Mouse (Mus musculus): ENCODE measurements at regions not wholly inside any gene's neighbourhood (a gene's known extent, or its start where the extent isn't known, plus 50 kb on each side); places are given as distances from the start of the nearest gene placed in this dataset.
"Not testable (repeated sequence)": the region's sequence is repeated elsewhere in the genome, so short reads cannot be mapped to it uniquely, and the experiment has no call there.

DNA sequence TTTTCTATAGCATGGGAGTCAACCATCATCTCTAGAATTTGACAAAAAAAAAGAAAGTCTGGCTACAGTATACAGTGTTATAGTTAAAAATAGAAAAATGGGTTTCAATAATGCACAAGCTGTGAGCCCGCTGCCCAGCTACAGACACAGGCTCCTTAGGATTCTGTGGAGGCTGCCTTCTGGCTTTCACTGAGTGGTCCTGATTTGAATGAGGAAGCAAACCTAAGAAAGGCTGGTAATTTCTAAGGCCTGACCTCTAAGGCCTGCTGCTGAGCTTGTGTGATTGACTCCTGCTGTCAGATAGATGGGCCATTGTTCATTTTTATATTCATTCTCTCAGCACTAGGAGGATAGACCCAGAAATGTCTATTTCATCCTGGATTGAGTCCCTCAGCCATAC lies 67.7 kb downstream of the Alg10b start:
- Histone ChIP-seq H3K9me3 (replicated peaks) (no peaks in the 10 kb centered on the region), H3K36me3 (no peaks in the 10 kb centered on the region), H3K9ac (no peak overlapping the region), H3K4me1 (replicated peaks) (no peaks in the 10 kb centered on the region), H3K27ac (no peak overlapping the region), H3K4me3 (replicated peaks) (no peak overlapping the region), H3K27me3 (no peaks in the 10 kb centered on the region), H3K4me2 (no peak overlapping the region)
- no peak for ATAC-seq (ENCODE audit: low read depth)
- DNase-seq: no peak
- WGBS (ENCODE audit: insufficient replicate concordance): 74% methylated on average over 1 of the region's 1 CpGs

DNA sequence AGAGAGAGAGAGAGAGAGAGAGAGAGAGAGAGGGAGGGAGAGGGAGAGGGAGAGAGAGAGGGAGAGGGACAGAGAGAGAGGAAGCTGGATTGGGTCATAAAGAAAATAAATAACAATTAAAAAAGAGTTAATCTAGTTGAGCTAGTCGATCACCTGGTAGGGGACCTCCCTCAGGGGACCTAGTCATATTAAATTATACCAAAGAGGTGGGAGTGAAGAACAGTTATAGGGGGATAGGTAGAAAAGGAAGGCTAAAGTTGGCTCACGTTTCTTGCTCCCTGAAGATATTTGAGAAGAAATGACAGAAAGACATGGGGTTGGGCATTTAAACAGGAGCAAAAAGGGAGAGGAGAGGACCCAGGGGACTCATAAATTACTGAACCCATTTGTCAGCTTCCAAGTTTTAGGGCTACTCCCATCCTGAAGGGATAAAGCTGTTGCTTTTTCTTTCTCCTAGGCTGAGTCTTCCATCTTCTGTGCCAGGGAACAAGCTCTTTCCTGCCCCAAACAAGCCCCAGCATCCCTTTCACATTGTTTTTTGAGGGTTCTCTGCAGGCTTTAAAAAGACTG lies 70.3 kb downstream of the Alg10b start:
- no peak overlapping the region for H3K27ac ChIP-seq
- WGBS (ENCODE audit: insufficient replicate concordance): 38% methylated on average over 2 of the region's 2 CpGs
- no peak overlapping the region for H3K4me2 ChIP-seq
- no peaks in the 10 kb centered on the region for H3K4me1 ChIP-seq (replicated peaks)
- H3K9ac ChIP-seq: no peak overlapping the region
- H3K4me3 ChIP-seq (replicated peaks): no peak overlapping the region
- no peaks in the 10 kb centered on the region for H3K36me3 ChIP-seq
- no peaks in the 10 kb centered on the region for H3K9me3 ChIP-seq (replicated peaks)
- DNase-seq (no peak), ATAC-seq (ENCODE audit: low read depth) (no peak)
- no peaks in the 10 kb centered on the region for H3K27me3 ChIP-seq

DNA sequence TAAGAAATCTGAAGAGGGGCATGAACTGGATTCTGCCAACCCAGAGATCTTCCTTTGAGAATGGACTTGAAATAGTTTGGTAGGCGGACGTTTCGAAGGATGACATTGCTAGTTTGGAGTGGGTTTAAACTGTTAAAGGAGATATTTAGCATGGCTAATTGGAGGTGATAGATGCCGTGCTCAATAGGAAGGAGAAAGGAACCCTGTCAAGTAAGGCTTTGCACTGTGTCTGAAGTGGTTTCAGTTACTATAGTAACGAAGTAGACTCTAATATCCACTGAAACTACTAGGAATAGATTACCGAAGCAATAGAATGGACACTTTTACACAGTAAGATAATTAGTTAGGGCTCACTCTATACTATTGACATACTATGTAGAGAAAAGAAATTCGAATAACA lies 74.5 kb downstream of the Alg10b start:
- no peak for ATAC-seq (ENCODE audit: low read depth)
- H3K4me3 ChIP-seq (replicated peaks): no peak overlapping the region
- no peaks in the 10 kb centered on the region for H3K36me3 ChIP-seq
- no peak overlapping the region for H3K4me2 ChIP-seq
- H3K9me3 ChIP-seq (replicated peaks): no peaks in the 10 kb centered on the region
- DNase-seq: no peak
- no peak overlapping the region for H3K27ac ChIP-seq
- WGBS (ENCODE audit: insufficient replicate concordance): 67% methylated on average over 7 of the region's 7 CpGs
- no peaks in the 10 kb centered on the region for H3K4me1 ChIP-seq (replicated peaks)
- no peaks in the 10 kb centered on the region for H3K27me3 ChIP-seq
- no peak overlapping the region for H3K9ac ChIP-seq

DNA sequence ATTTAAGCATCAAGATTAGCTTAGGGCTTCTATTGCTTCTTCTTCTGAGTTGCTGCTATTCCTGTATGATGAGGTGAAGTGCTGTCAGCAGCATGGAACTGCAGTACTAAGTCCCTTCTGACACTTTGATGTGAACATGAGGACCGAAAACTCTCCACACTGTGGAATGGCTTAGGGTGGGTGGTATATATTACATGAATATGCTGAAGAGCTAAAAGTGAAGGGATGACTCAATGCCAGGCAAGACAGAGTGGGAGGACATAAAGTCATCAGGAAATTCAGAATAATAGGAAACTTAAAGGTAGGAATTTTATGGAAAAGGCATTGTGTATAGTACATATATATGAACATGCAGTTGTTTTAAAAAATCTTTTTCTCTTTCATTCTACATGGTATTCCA lies 79.3 kb downstream of the Alg10b start:
- Histone ChIP-seq H3K4me3 (replicated peaks) (no peak overlapping the region), H3K9ac (no peak overlapping the region), H3K9me3 (replicated peaks) (no peaks in the 10 kb centered on the region), H3K27me3 (no peaks in the 10 kb centered on the region), H3K27ac (no peak overlapping the region), H3K4me2 (no peak overlapping the region), H3K4me1 (replicated peaks) (no peaks in the 10 kb centered on the region), H3K36me3 (no peaks in the 10 kb centered on the region)
- DNase-seq: no peak
- ATAC-seq (ENCODE audit: low read depth): no peak
- 71% methylated on average over 1 of the region's 1 CpGs for WGBS (ENCODE audit: insufficient replicate concordance)

DNA sequence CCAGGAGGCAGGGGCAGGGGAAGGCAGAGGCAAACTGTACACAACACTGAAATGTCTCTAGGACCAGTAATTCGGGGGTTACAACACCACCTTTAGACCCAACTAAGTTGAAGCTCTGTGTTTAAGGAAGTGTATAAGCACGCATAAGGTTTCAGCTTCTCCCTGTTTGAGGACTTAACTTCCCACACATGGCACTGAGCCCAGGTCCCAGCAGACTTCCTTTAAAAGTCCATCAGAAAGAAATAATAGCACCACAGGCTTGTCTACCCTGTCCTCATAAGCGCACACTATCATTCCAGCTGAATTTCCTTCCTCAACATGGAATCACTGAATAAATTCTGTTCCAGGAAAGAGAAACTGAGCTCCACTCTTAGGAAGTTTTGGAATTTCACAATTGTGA lies 80.9 kb downstream of the Alg10b start:
- Histone ChIP-seq H3K4me3 (replicated peaks) (no peak overlapping the region), H3K4me2 (no peak overlapping the region), H3K27me3 (no peaks in the 10 kb centered on the region), H3K9me3 (replicated peaks) (no peaks in the 10 kb centered on the region), H3K36me3 (no peaks in the 10 kb centered on the region), H3K27ac (no peak overlapping the region), H3K9ac (no peak overlapping the region), H3K4me1 (replicated peaks) (no peaks in the 10 kb centered on the region)
- WGBS (ENCODE audit: insufficient replicate concordance): 54% methylated on average over 3 of the region's 3 CpGs
- ATAC-seq (ENCODE audit: low read depth) (no peak), DNase-seq (no peak)

DNA sequence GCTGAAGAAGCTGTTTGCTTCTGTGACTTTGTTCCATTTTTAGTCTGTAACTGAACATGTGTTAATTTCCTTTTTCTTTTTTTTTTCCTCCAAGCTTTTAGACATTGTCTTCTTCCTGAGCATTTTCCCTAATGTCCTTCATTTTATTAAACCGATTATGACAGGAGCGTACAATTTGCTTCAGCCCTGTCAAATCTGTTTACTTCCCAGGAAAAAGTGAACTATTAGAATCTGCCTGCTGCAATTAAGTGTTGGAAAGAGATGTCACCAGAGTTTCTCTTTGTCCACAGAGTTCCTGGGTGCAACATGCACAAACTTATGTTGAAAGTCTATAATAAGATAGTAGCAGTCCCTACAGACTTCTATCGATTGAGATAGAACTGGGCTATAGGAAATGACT lies 82.8 kb downstream of the Alg10b start:
- Histone ChIP-seq H3K4me3 (replicated peaks) (no peak overlapping the region), H3K27ac (no peak overlapping the region), H3K36me3 (no peaks in the 10 kb centered on the region), H3K9ac (no peak overlapping the region), H3K4me1 (replicated peaks) (no peaks in the 10 kb centered on the region), H3K9me3 (replicated peaks) (no peaks in the 10 kb centered on the region), H3K27me3 (no peaks in the 10 kb centered on the region), H3K4me2 (no peak overlapping the region)
- DNase-seq (no peak), ATAC-seq (ENCODE audit: low read depth) (no peak)
- WGBS (ENCODE audit: insufficient replicate concordance): 81% methylated on average over 3 of the region's 3 CpGs

DNA sequence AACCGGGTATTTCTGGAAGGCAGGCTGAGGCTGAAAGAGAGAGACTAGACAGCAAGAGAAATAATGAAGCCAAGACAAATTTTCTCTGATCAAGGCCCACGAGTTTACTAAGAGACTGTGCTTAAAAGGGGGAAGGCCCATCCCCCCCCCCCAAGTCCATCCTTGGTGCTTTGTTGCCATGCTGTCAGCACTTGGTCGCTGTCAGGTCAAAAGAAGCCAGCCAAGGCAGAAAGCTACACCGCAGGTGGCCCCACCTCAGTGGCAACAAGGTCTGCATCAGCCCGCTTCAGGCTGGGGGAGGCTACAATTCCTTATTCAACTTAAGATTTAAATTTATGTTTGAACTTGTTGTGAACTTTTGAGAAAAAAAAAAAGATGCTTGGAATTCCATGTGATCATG lies 84.3 kb downstream of the Alg10b start:
- not testable (repeated sequence) for H3K9ac ChIP-seq; H3K4me3 ChIP-seq (replicated peaks); H3K36me3 ChIP-seq; H3K4me1 ChIP-seq (replicated peaks); H3K27ac ChIP-seq; H3K4me2 ChIP-seq; ATAC-seq (ENCODE audit: low read depth); H3K27me3 ChIP-seq; H3K9me3 ChIP-seq (replicated peaks); DNase-seq
- 31% methylated on average over 5 of the region's 5 CpGs for WGBS (ENCODE audit: insufficient replicate concordance)

DNA sequence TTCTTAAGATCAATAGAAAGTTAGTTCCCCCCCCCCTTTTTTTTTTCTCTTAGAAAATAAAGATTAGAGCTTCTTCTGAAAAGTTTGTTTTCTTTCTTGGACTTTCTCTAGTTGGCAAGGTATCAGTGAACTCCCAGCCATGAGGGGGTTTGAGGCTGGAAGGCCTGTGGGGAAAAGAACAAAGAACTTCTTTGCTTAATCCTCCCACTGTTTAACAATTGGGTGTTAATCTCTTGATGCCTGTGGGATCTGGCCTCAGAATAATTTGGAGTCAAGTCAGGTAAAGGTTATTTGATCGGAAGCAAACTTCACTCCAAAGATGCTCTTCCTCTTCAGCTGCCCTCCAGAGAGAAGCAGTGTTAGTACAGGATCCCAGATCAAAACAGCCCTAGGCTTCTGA lies 84.8 kb downstream of the Alg10b start:
- no peak overlapping the region for H3K4me2 ChIP-seq
- no peak overlapping the region for H3K27ac ChIP-seq
- 37% methylated on average over 1 of the region's 1 CpGs for WGBS (ENCODE audit: insufficient replicate concordance)
- no peak overlapping the region for H3K4me3 ChIP-seq (replicated peaks)
- ATAC-seq (ENCODE audit: low read depth) (no peak), DNase-seq (no peak)
- H3K36me3 ChIP-seq: no peaks in the 10 kb centered on the region
- H3K27me3 ChIP-seq: no peaks in the 10 kb centered on the region
- no peak overlapping the region for H3K9ac ChIP-seq
- H3K9me3 ChIP-seq (replicated peaks): no peaks in the 10 kb centered on the region
- no peaks in the 10 kb centered on the region for H3K4me1 ChIP-seq (replicated peaks)

DNA sequence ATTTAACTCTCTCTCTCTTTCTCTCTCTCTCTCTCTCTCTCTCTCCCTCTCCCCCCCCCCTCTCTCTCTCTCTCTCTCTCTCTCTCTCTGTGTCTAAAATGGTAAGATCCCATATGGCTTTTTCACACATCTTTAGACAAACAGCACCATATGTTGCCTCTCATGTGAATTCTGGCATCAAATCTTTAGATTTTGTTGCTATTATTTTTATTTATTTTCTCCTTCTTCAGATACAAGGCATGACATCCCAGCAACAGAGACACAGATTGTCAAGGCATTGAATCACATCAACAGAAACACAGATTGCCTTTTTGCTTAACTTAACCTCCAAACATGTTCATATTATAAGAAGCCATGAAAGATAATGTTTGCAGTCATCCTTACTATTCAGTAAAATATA lies 85.6 kb downstream of the Alg10b start:
- H3K27me3 ChIP-seq: no peaks in the 10 kb centered on the region
- H3K27ac ChIP-seq: no peak overlapping the region
- DNase-seq (no peak), ATAC-seq (ENCODE audit: low read depth) (no peak)
- H3K4me2 ChIP-seq: no peak overlapping the region
- no peaks in the 10 kb centered on the region for H3K4me1 ChIP-seq (replicated peaks)
- no peaks in the 10 kb centered on the region for H3K36me3 ChIP-seq
- H3K9ac ChIP-seq: no peak overlapping the region
- no peaks in the 10 kb centered on the region for H3K9me3 ChIP-seq (replicated peaks)
- no peak overlapping the region for H3K4me3 ChIP-seq (replicated peaks)

DNA sequence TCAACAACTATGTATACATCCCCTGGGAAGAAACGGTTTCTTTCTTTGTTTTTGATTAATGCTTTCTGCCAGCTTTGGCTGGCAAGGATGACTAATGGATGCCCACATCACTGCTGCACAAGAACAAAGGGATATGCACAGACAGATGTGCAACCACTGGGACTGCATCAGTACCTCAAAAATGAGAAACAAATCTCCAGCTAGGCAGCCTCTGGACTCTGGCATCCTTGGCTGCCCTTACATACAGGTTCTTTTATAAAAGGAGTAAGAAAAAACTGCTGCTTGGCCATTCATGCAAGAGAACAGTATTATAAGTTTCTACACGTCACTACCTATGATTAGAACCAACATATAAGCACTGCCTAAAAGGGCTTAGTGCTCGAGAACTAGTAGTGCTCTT lies 97.7 kb downstream of the Alg10b start:
- 38% methylated on average over 3 of the region's 3 CpGs for WGBS (ENCODE audit: insufficient replicate concordance)
- H3K4me3 ChIP-seq (replicated peaks): no peak overlapping the region
- H3K9me3 ChIP-seq (replicated peaks): no peaks in the 10 kb centered on the region
- no peak overlapping the region for H3K27ac ChIP-seq
- H3K27me3 ChIP-seq: no peaks in the 10 kb centered on the region
- H3K4me1 ChIP-seq (replicated peaks): no peaks in the 10 kb centered on the region
- no peak overlapping the region for H3K9ac ChIP-seq
- DNase-seq: no peak
- ATAC-seq (ENCODE audit: low read depth): no peak
- H3K4me2 ChIP-seq: no peak overlapping the region
- H3K36me3 ChIP-seq: no peaks in the 10 kb centered on the region

DNA sequence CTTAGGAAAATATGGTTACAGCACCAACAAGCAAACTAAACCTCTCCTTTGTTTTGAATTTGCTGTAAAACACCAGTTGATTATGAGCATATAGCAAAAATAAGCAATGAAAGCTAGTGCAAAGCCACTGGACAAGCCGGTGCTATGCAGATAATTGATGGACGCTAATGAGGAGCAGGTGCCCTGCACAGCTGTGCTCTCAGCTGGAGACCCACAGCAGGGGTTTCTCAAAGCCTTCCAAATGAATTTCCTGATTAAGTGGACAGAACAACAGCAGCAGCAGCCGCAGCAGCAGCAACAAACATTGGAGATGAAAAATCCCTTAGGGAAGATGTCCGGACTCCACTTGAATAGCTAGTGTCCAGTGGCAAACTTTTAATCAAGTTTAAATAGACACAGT lies 109.2 kb downstream of the Alg10b start:
- Histone ChIP-seq H3K27me3 (no peaks in the 10 kb centered on the region), H3K4me1 (replicated peaks) (no peaks in the 10 kb centered on the region), H3K4me3 (replicated peaks) (no peak overlapping the region), H3K36me3 (no peaks in the 10 kb centered on the region), H3K9me3 (replicated peaks) (no peaks in the 10 kb centered on the region), H3K4me2 (no peak overlapping the region), H3K27ac (no peak overlapping the region), H3K9ac (no peak overlapping the region)
- WGBS (ENCODE audit: insufficient replicate concordance): 59% methylated on average over 4 of the region's 4 CpGs
- ATAC-seq (ENCODE audit: low read depth) (no peak), DNase-seq (no peak)

DNA sequence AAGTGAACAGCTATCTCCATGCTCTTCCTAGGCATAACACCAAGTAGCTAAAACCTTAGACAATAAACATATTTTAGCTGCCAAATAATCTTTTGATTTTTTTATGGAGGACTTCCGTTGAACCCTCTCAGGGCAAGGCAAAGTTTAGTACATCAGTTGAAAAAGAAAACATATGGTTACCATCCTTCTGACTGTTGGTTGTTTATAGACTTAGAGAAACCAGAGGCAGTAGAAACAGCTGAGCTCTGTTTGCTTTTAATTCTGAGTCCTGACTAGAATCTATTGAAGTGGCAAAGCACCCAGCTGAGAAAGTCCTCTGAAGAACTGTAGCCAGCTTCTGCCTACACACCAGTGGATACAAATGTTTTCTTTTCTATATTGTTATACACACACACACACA lies 109.7 kb downstream of the Alg10b start:
- Histone ChIP-seq H3K4me2 (no peak overlapping the region), H3K36me3 (no peaks in the 10 kb centered on the region), H3K27ac (no peak overlapping the region), H3K9ac (no peak overlapping the region), H3K9me3 (replicated peaks) (no peaks in the 10 kb centered on the region), H3K27me3 (no peaks in the 10 kb centered on the region), H3K4me1 (replicated peaks) (no peaks in the 10 kb centered on the region), H3K4me3 (replicated peaks) (no peak overlapping the region)
- ATAC-seq (ENCODE audit: low read depth) (no peak), DNase-seq (no peak)
- WGBS (ENCODE audit: insufficient replicate concordance): 67% methylated on average over 1 of the region's 1 CpGs

DNA sequence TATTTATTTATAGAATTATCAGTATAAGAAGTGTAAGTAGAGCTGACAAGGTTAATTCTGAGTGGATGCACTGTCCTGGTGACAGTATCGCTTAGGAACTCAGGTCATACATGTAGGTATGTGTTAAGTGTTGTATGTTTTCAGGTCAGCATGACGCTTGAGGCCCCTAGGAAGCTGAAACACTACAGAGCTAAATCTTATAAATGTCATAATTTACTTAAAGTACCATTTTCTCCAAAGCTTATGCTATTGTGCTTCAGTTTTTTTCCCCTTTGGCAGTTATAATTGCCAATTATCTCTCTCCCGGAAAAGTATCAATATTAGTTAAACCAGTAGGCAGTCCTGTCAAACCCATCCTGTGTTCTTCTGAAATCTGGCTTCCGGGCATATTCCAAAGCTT lies 110.3 kb downstream of the Alg10b start:
- Histone ChIP-seq H3K27ac (no peak overlapping the region), H3K4me2 (no peak overlapping the region), H3K36me3 (no peaks in the 10 kb centered on the region), H3K4me1 (replicated peaks) (no peaks in the 10 kb centered on the region), H3K27me3 (no peaks in the 10 kb centered on the region), H3K9ac (no peak overlapping the region), H3K4me3 (replicated peaks) (no peak overlapping the region), H3K9me3 (replicated peaks) (no peaks in the 10 kb centered on the region)
- ATAC-seq (ENCODE audit: low read depth) (no peak), DNase-seq (no peak)
- WGBS (ENCODE audit: insufficient replicate concordance): 81% methylated on average over 4 of the region's 4 CpGs
